Mouse (Mus musculus): ENCODE results near the gene 4933424G06Rik. TPM values are rescaled to one million over a fixed set of nuclear protein-coding genes. Genes with fewer than 3 reads are reported as not detected.

Gene 4933424G06Rik
- polyA plus RNA-seq (2012; rRNA removed) = not detected in 2 replicates

DNA sequence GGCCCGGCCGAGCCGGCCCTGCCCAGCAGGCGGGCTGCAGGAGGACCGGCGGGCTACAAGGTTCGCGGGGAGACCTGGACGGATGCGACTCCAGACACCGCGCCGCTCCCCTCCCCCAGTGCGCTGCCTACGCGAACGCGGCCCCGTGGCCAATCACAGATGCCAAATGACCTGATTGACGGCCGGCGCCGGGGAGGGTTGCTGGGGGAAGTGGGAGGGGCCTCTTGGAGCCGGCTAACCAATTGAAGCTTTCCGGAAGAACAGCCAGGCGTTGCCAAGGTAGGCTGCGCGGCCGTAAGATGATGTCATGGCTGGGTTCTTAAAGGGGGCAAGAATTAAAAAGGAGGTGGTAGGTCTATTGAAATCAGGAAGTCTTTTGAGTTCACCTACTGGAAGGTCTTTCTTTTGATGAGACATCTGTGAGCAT, at the start of gene 4933424G06Rik:
TSS of gene 4933424G06Rik (plus strand) at position 296 of the 427 bp plus-strand sequence.

DNA sequence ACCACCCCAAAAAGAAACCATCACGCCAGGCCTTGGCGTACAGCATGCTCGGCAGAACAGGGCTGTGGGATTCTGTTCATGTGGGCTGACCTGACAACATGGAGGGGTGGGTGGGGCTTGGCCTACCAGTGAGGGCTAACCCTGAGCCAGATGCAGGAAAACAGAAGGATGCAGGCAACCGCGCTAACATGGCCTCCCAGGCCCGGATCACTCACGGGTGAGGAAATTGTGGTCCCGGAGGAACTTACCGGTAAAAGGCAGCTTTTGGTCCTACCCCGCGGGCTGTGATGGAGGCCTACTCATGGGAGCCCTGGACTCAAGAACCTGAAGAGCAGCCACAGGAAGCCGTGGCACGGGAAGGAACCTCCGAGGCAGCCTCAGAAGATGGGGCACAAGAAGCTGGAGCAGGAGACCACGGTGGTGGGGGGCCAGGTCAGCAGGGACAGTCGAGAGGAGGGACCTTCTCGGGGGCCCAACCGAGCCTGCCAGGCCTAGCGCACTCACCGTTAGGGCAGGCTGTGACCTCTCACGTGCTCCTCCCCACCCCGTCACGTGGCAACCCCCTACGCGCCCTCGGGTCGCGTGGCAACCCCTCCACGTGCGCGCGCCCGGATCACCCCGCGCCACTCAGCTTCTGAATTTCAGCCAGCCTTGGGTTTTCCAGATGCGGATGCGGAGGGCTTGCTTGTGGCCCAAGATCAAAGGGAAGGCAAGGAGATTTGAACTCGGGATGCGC, 27.2 kb upstream of the 4933424G06Rik start, which contains the start of gene Fam178b:
TSS of gene Fam178b (minus strand) at position 564 of the 736 bp plus-strand sequence.

DNA sequence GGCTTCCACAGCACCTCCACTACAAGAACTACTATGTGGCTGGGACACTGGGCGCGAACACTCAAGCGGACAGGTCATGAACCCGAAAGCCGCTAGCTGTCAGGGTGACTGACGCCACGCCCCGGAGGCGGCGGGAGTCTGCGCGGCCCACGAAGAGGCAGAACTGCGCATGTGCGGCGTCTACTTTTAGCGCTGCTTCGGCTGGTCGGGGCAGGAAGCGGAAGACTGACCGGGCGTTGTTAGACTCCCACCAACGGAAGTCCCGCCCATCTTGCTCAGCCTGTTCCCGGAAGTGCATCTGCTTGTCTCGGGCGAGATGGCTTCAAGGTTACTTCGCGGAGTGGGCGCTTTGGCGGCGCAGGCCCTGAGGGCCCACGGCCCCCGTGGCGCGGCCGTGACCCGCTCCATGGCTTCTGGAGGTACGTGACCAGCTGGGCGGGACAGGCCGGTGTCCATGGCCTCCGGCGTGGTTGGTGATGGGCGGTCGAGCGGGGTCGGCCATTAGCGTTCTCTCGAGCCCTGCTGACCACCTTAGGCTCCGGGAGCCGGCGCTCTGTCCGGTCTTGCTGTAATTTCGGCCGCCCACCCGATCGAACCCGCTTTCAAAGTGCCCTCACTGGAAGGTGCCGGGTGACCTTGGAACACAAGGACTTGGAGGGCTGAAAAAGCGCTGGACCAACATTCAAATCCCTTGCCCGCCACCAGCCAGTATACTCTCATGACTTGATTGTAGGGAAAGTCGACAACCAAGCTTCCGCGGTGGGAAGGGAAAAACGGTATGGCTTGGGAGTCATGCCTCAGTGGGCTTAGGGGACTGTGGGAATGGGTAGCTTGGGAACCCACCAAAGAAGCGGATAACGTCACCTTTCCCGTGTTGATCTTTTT, 18.4 kb upstream of the 4933424G06Rik start, which contains the start of gene Cox5b:
TSS of gene Cox5b (plus strand) at position 179 of the 885 bp plus-strand sequence.

GRCm38 (mm10) chr1:36714311-36714710, 4.4 kb downstream of the 4933424G06Rik start, which contains the start of gene Actr1b:
Gene Actr1b, minus strand, starts transcription at chr1:36714422.

DNA sequence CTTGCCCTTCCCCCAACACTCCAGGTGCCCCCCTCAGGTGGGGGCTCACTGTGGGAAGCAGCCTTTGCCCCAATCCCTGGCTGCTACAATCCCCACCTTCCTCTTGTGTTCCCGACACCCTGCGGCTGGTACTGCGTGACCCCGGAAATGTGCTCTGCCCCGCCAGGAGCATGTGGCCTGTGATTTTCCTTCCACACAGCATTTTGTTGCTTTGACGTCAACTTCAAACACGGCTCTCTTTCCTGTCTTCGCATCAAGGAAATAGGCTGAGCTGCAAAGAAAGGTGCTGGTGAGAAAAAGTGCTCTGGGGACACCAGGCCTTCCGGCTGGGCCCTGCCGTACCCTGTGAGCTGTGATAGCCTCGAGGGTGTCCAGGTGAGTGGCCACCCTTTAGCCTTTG, 51.6 kb downstream of the 4933424G06Rik start, which contains the start of gene Zap70:
TSS of gene Zap70 (plus strand) at position 231 of the 400 bp plus-strand sequence.

Other genes starting within 250 kb of the 4933424G06Rik start
- gene Cnnm4, start 238.5 kb upstream of the 4933424G06Rik start, polyA plus RNA-seq (2012; rRNA removed) = 8.8 and 9.3 TPM in 2 replicates
- 35.3 and 39.6 TPM in 2 replicates for gene Cnnm3, start 198.3 kb upstream of the 4933424G06Rik start, polyA plus RNA-seq (2012; rRNA removed)
- gene Ankrd23, start 173.3 kb upstream of the 4933424G06Rik start, polyA plus RNA-seq (2012; rRNA removed) = 35.5 and 41.6 TPM in 2 replicates
- gene Gm42417, start 170.7 kb upstream of the 4933424G06Rik start, polyA plus RNA-seq (2012; rRNA removed) = not detected in 2 replicates
- gene Ankrd39, start 162.7 kb upstream of the 4933424G06Rik start, polyA plus RNA-seq (2012; rRNA removed) = 48.1 and 50.6 TPM in 2 replicates
- gene Sema4c, start 151.8 kb upstream of the 4933424G06Rik start, polyA plus RNA-seq (2012; rRNA removed) = 33.6 and 36.8 TPM in 2 replicates
- 2.1 and 2.4 TPM in 2 replicates for gene Fam178b, start 27.0 kb upstream of the 4933424G06Rik start, polyA plus RNA-seq (2012; rRNA removed)
- 569 and 840 TPM in 2 replicates for gene Cox5b, start 18.7 kb upstream of the 4933424G06Rik start, polyA plus RNA-seq (2012; rRNA removed)
- gene Actr1b, start 4.3 kb downstream of the 4933424G06Rik start, polyA plus RNA-seq (2012; rRNA removed) = 147 and 180 TPM in 2 replicates
- gene Zap70, start 51.6 kb downstream of the 4933424G06Rik start, polyA plus RNA-seq (2012; rRNA removed) = 5.9 and 8.8 TPM in 2 replicates
- gene Tmem131, start 233.5 kb downstream of the 4933424G06Rik start, polyA plus RNA-seq (2012; rRNA removed) = 19.1 and 27.6 TPM in 2 replicates

Measured in ovary, adult 2 months (tissue).